Mouse (Mus musculus) heart, embryonic 16.5 days (tissue): ENCODE data around the gene Ube4a. TPM values are rescaled to one million over a fixed set of nuclear protein-coding genes. Genes with fewer than 3 reads are reported as not detected.
"Not testable (repeated sequence)": the region's sequence is repeated elsewhere in the genome, so short reads cannot be mapped to it uniquely, and the experiment has no call there.

ENCODE experiments used
- ATAC-seq: fragments of 200-750 bp; cut with Nextera tagmentation; replicated peaks from 2 replicates; pipeline ENCODE4 v1.8.0; 2017; ENCODE audit warnings: moderate number of reproducible peaks; ENCODE audit not compliant: insufficient read depth, low FRiP score; ENCODE audit errors: extremely low read depth
- H3K27ac ChIP-seq: fragments of 300-500 bp; sonication (generic); 2 replicates; pipeline ENCODE4 v1.5.1; 2014; ENCODE audit warnings: mild to moderate bottlenecking, low read length, control low read depth, moderate library complexity
- H3K27me3 ChIP-seq: fragments of 300-500 bp; sonication (generic); 2 replicates; pipeline ENCODE4 v1.6.1; 2014; ENCODE audit warnings: low read length, mixed read lengths; ENCODE audit not compliant: control insufficient read depth, insufficient read depth
- H3K36me3 ChIP-seq: fragments of 300-500 bp; sonication (generic); 2 replicates; pipeline ENCODE4 v1.6.1; 2014; ENCODE audit not compliant: control insufficient read depth, insufficient read depth
- H3K4me1 ChIP-seq: fragments of 300-500 bp; sonication (generic); 2 replicates; pipeline ENCODE4 v1.6.1; 2014; ENCODE audit warnings: low read length, mixed read lengths; ENCODE audit not compliant: control insufficient read depth, insufficient read depth
- H3K4me2 ChIP-seq: fragments of 300-500 bp; sonication (generic); 2 replicates; pipeline ENCODE4 v1.6.1; 2014; ENCODE audit warnings: low read depth, mild to moderate bottlenecking, control low read depth, low read length
- H3K4me3 ChIP-seq: fragments of 300-500 bp; sonication (generic); 2 replicates; pipeline ENCODE4 v1.5.1; 2014; ENCODE audit warnings: mild to moderate bottlenecking, control low read depth, low read length
- H3K9ac ChIP-seq: fragments of 300-500 bp; sonication (generic); 2 replicates; pipeline ENCODE4 v1.6.1; 2014; ENCODE audit warnings: low read length, control low read depth
- H3K9me3 ChIP-seq: fragments of 300-500 bp; sonication (generic); replicated peaks from 2 replicates; pipeline ENCODE4 v1.6.1; 2016; ENCODE audit warnings: low read length; ENCODE audit not compliant: control insufficient read depth
- WGBS: fragments of 180-500 bp; shearing (Covaris S2); extraction: QIAGEN DNeasy Blood & Tissue Kit; methylation state at CpG from one replicate; pipeline ENCODE4 v1.1.7; 2014; 5-methylcytosine and 5-hydroxymethylcytosine counted together
- polyA plus RNA-seq: library from polyadenylated mRNA; unstranded; fragments of >200 nt; fragmentation: Nextera tagmentation; extraction: Ambion mirVana; gene quantifications from 2 replicates; pipeline ENCODE4 v1.2.1, GENCODE M21; 2015

Gene Ube4a
- polyA plus RNA-seq, 1 experiment from 2014 or later = 17.7 TPM

GRCm38 (mm10) chr9:44977813-44978212, 12.4 kb upstream of the Ube4a start:
- H3K4me1 ChIP-seq = no peaks in the 10 kb centered on the region
- peak overlapping the region; percentile 41; the same call in 1 of the 2 replicates for H3K4me3 ChIP-seq
- H3K36me3 ChIP-seq = no peaks in the 10 kb centered on the region
- peak overlapping the region; percentile 7; the same call in 1 of the 2 replicates for H3K9ac ChIP-seq
- H3K4me2 ChIP-seq = peak overlapping the region; percentile 8; the same call in 1 of the 2 replicates
- WGBS = 46% methylated on average over 6 of the region's 6 CpGs
- ATAC-seq = no peak
- peaks cover 4% of the 10 kb centered on the region; the same call in 1 of the 2 replicates for H3K27me3 ChIP-seq
- H3K27ac ChIP-seq = no peak overlapping the region
- H3K9me3 ChIP-seq = no peaks in the 10 kb centered on the region

- Histone ChIP-seq H3K4me1 (peaks cover 10% of the 10 kb centered on the region), H3K9me3 (no peaks in the 10 kb centered on the region), H3K27ac (no peak overlapping the region), H3K4me2 (no peak overlapping the region), H3K27me3 (no peaks in the 10 kb centered on the region; the same call in 1 of the 2 replicates), H3K4me3 (no peak overlapping the region), H3K36me3 (no peaks in the 10 kb centered on the region), H3K9ac (no peak overlapping the region)
- 53% methylated on average over 1 of the region's 1 CpGs for WGBS
- no peak for ATAC-seq
Observed at GRCm38 (mm10) chr9:44969450-44969849, 4.0 kb upstream of the Ube4a start.

- not testable (repeated sequence) for H3K36me3 ChIP-seq, H3K27ac ChIP-seq, H3K4me2 ChIP-seq, ATAC-seq, H3K9me3 ChIP-seq, H3K4me3 ChIP-seq, H3K9ac ChIP-seq, H3K27me3 ChIP-seq
- WGBS = 76% methylated on average over 5 of the region's 5 CpGs
- peaks cover 12% of the 10 kb centered on the region for H3K4me1 ChIP-seq
Observed at GRCm38 (mm10) chr9:44967763-44968162, 2.4 kb upstream of the Ube4a start.

GRCm38 (mm10) chr9:44966815-44967242, 1.4 kb upstream of the Ube4a start:
- WGBS = 19% methylated on average over 3 of the region's 3 CpGs
- Histone ChIP-seq H3K9me3 (no peaks in the 10 kb centered on the region), H3K9ac (no peak overlapping the region), H3K27me3 (no peaks in the 10 kb centered on the region), H3K4me3 (no peak overlapping the region), H3K4me1 (peaks cover 12% of the 10 kb centered on the region), H3K27ac (no peak overlapping the region), H3K36me3 (no peaks in the 10 kb centered on the region; the same call in 1 of the 2 replicates), H3K4me2 (no peak overlapping the region)
- ATAC-seq = no peak

GRCm38 (mm10) chr9:44965833-44966466, 550 bp upstream of the Ube4a start:
- Histone ChIP-seq H3K27ac (peak overlapping the region; percentile 56), H3K36me3 (no peaks in the 10 kb centered on the region; the same call in 1 of the 2 replicates), H3K9ac (peak overlapping the region; percentile 32), H3K4me3 (peak overlapping the region; percentile 97), H3K27me3 (no peaks in the 10 kb centered on the region), H3K4me2 (peak overlapping the region; percentile 78), H3K4me1 (peaks cover 12% of the 10 kb centered on the region), H3K9me3 (no peaks in the 10 kb centered on the region)
- ATAC-seq = no peak
- 11% methylated on average over 10 of the region's 10 CpGs for WGBS

GRCm38 (mm10) chr9:44954432-44954831, 11.0 kb downstream of the Ube4a start:
- Histone ChIP-seq H3K4me2 (no peak overlapping the region), H3K27me3 (no peaks in the 10 kb centered on the region), H3K36me3 (peaks cover 40% of the 10 kb centered on the region), H3K4me1 (no peaks in the 10 kb centered on the region), H3K27ac (0 out of 2 replicates have a peak overlapping the region, but pooled peaks have one; percentile 25), H3K4me3 (no peak overlapping the region), H3K9ac (no peak overlapping the region), H3K9me3 (no peaks in the 10 kb centered on the region)
- WGBS = 86% methylated on average over 3 of the region's 3 CpGs
- no peak for ATAC-seq

DNA sequence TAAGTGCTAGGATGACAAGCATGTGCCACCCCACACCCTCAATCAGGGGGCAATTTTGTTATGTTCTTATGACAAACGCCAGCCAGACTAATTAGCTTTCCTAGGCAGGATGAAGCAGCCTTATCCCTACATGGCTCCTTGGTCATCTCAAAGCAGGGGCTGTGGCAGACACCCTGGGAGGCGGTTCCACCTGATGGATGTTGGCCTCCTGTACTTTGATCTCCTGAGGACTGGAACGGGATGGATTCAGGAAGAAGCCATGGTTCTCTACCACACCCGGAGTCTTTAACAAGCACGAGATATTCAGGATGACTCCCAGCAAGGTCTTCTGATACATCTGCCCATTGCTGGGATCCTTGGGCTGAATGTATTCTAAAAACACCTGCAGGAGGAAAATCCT, 17.6 kb downstream of the Ube4a start:
- H3K27me3 ChIP-seq = no peaks in the 10 kb centered on the region
- H3K9ac ChIP-seq = no peak overlapping the region
- no peaks in the 10 kb centered on the region for H3K9me3 ChIP-seq
- peaks cover 60% of the 10 kb centered on the region for H3K36me3 ChIP-seq
- no peak overlapping the region for H3K4me2 ChIP-seq
- WGBS = 93% methylated on average over 5 of the region's 5 CpGs
- no peak for ATAC-seq
- H3K27ac ChIP-seq = no peak overlapping the region
- no peaks in the 10 kb centered on the region for H3K4me1 ChIP-seq
- H3K4me3 ChIP-seq = no peak overlapping the region

DNA sequence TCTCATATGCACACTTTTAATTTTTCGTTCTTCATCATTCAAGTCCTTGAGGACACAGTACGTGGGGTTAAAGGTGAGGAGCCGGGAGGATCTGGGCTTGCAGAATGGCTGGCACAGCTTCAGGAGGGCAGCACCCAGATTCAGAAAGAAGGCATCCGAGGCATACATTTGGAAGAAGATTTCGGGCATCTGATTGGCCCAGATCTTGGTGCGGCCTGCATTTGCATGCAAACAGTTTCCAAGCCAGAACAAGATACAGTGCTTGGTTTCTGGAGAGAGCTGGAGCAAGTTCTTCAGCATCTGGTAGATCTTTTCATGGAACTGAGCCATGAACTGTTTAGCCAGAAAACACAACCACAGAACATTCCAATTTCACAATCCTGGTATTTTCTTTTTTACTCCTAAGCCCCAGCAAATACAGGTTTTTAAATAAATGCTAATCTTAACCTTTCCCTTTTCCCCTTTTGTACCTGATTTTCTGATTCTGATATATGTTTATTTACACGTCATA, 19.2 kb downstream of the Ube4a start:
- H3K36me3 ChIP-seq = peaks cover 58% of the 10 kb centered on the region
- ATAC-seq = no peak
- WGBS = 91% methylated on average over 7 of the region's 7 CpGs
- H3K9ac ChIP-seq = no peak overlapping the region
- no peaks in the 10 kb centered on the region for H3K27me3 ChIP-seq
- no peak overlapping the region for H3K4me2 ChIP-seq
- no peak overlapping the region for H3K27ac ChIP-seq
- H3K9me3 ChIP-seq = no peaks in the 10 kb centered on the region
- 0 out of 2 replicates have a peak, but pooled peaks cover 9% of the 10 kb centered on the region for H3K4me1 ChIP-seq
- H3K4me3 ChIP-seq = no peak overlapping the region

DNA sequence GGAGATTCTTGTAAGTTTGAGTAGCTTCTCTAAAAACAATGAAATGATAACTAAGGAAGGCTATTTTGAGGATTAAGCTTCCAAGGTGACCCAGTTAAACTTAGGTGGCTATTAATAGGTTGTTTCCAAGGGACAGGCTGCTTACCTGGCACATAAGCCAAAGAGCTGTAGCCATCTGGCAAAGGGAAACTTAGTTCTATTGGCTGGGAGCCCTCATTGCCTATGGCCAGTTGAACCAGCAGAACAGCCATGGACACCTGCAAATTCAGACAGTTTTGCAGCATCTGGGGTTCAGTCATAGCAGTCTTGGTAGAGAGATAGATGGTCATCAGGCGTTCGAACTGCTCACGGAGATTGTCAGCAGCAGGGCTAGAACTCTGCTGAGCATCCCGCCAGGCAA, 23.0 kb downstream of the Ube4a start:
- H3K4me1 ChIP-seq = 0 out of 2 replicates have a peak, but pooled peaks cover 9% of the 10 kb centered on the region
- no peak overlapping the region for H3K4me2 ChIP-seq
- ATAC-seq = no peak
- H3K27me3 ChIP-seq = no peaks in the 10 kb centered on the region
- no peak overlapping the region for H3K4me3 ChIP-seq
- H3K27ac ChIP-seq = no peak overlapping the region
- 93% methylated on average over 4 of the region's 4 CpGs for WGBS
- H3K9me3 ChIP-seq = no peaks in the 10 kb centered on the region
- peaks cover 53% of the 10 kb centered on the region for H3K36me3 ChIP-seq
- H3K9ac ChIP-seq = no peak overlapping the region
